Comparison of ENCODE assay signal across 27 mouse cellular contexts in genomic region chr19:34251900-34252299, GRCm38 (mm10). TPM values are rescaled to one million over a fixed set of nuclear protein-coding genes. Genes with fewer than 3 reads are reported as not detected.
A peak's percentile ranks its signal among the peaks of the same experiment; 100 is the strongest.
DNase-seq lines count a peak whose midpoint lies in the region; ATAC-seq and TF ChIP-seq lines count a peak whose summit lies in the region.
"Had no signal": no experiment of that assay in that cellular context is flagged by ENCODE, and none has a peak within 500 bp of the region (broad histone marks: within the 10 kb centered on the region; RNA-seq: fewer than 3 reads in every experiment).

No protein-coding gene starts in this region.

- TF ChIP-seq POLR2A in heart, adult 2 months (IDR thresholded peaks at IDR 0.05; ENCODE audit: insufficient read depth, low read depth, low read length) = no peak
- no peak; the same call in 1 of the 2 replicates for TF ChIP-seq POLR2A in embryonic fibroblast, embryonic 13.5 days (IDR thresholded peaks at IDR 0.05; ENCODE audit: low read depth, low read length)

- intact Hi-C loops in heart, adult 2 months (cut with DNase I) = no loop called here

- no peak for ATAC-seq in heart, embryonic 16.5 days (replicated peaks; ENCODE audit: extremely low read depth, insufficient read depth, low FRiP score)
- ATAC-seq in stomach, embryonic 14.5 days (ENCODE audit: insufficient number of reproducible peaks, insufficient read depth, low FRiP score, low read depth) = no peak
- ATAC-seq: forebrain, embryonic 15.5 days had no signal

- H3K4me1 ChIP-seq in heart, embryonic 16.5 days (ENCODE audit: control insufficient read depth, insufficient read depth, low read length) = peaks cover 12% of the 10 kb centered on the region
- H3K4me1 ChIP-seq in heart, adult 2 months (ENCODE audit: control insufficient read depth, insufficient read depth, low read length) = no peaks in the 10 kb centered on the region
- peaks cover 6% of the 10 kb centered on the region for H3K4me1 ChIP-seq in embryonic fibroblast, embryonic 13.5 days (ENCODE audit: control insufficient read depth, insufficient read depth, low read length)
- no peaks in the 10 kb centered on the region for H3K4me1 ChIP-seq in stomach, embryonic 14.5 days (ENCODE audit: control insufficient read depth, insufficient read depth, low read length)
- H3K4me1 ChIP-seq: forebrain, embryonic 15.5 days; hindbrain, embryonic 15.5 days; midbrain, embryonic 12.5 days; neural tube, embryonic 12.5 days had no signal

- no peak overlapping the region for H3K4me3 ChIP-seq in heart, embryonic 16.5 days (ENCODE audit: low read length)
- H3K4me3 ChIP-seq in heart, adult 2 months = no peak overlapping the region
- no peak overlapping the region for H3K4me3 ChIP-seq in C2C12 (ENCODE audit: insufficient read depth, poor library complexity, severe bottlenecking)
- peak overlapping the region; percentile 35 for H3K4me3 ChIP-seq in embryonic fibroblast, embryonic 13.5 days (ENCODE audit: insufficient read depth, low read length)
- H3K4me3 ChIP-seq in stomach, embryonic 14.5 days (ENCODE audit: low read depth, low read length) = peak overlapping the region; percentile 27; the same call in 1 of the 2 replicates
- H3K4me3 ChIP-seq: forebrain, embryonic 15.5 days; hindbrain, embryonic 15.5 days; limb, embryonic 15.5 days; midbrain, embryonic 12.5 days; neural tube, embryonic 12.5 days had no signal

- DNase-seq in heart, adult 2 months = no peak
- DNase-seq in retina, embryonic 14.5 days (ENCODE audit: low spot score) = no peak
- DNase-seq in cerebellum, adult 11-12 months = no peak
- DNase-seq: adrenal gland, postnatal 14 days; cerebellum, adult 9-10 months; gastrocnemius, postnatal 10 days; kidney, adult 11 months; left cerebral cortex, postnatal 4 days; lung, postnatal 10 days; retina, postnatal 1 day; right cerebral cortex, postnatal 25 days; spleen, adult 18-20 months; thymus, adult 18-20 months; thymus, postnatal 36 days had no signal

- H3ac ChIP-seq in C2C12 (ENCODE audit: control insufficient read depth, insufficient read length, low read depth) = no peak overlapping the region

- no peak overlapping the region for H3K9ac ChIP-seq in heart, embryonic 16.5 days (ENCODE audit: low read length)
- H3K9ac ChIP-seq in heart, adult 2 months (ENCODE audit: low read depth, low read length) = no peak overlapping the region
- H3K9ac ChIP-seq in stomach, embryonic 14.5 days (replicated peaks; ENCODE audit: low read depth, low read length) = no peak overlapping the region
- H3K9ac ChIP-seq: embryonic facial prominence, embryonic 15.5 days; forebrain, embryonic 15.5 days; hindbrain, embryonic 15.5 days; limb, embryonic 15.5 days; liver, embryonic 14.5 days; midbrain, embryonic 12.5 days; neural tube, embryonic 12.5 days had no signal

- 0 out of 2 replicates have a peak, but pooled peaks cover 4% of the 10 kb centered on the region for H3K36me3 ChIP-seq in heart, embryonic 16.5 days (ENCODE audit: control insufficient read depth, insufficient read depth)
- no peaks in the 10 kb centered on the region; the same call in 1 of the 2 replicates for H3K36me3 ChIP-seq in heart, adult 2 months (ENCODE audit: control insufficient read depth, insufficient read depth, low read length)
- H3K36me3 ChIP-seq in C2C12 (ENCODE audit: control insufficient read depth, insufficient read depth) = peaks cover 6% of the 10 kb centered on the region
- no peaks in the 10 kb centered on the region for H3K36me3 ChIP-seq in stomach, embryonic 14.5 days (ENCODE audit: control insufficient read depth, insufficient read depth, low read length)
- H3K36me3 ChIP-seq: embryonic facial prominence, embryonic 15.5 days; forebrain, embryonic 15.5 days; hindbrain, embryonic 15.5 days; limb, embryonic 15.5 days; midbrain, embryonic 12.5 days; neural tube, embryonic 12.5 days had no signal

- peak overlapping the region; percentile 64 for H3K4me2 ChIP-seq in heart, embryonic 16.5 days (ENCODE audit: low read depth, low read length)
- peak overlapping the region; percentile 31 for H3K4me2 ChIP-seq in stomach, embryonic 14.5 days (replicated peaks; ENCODE audit: low read depth, low read length)
- H3K4me2 ChIP-seq: embryonic facial prominence, embryonic 15.5 days; forebrain, embryonic 15.5 days; hindbrain, embryonic 15.5 days; limb, embryonic 15.5 days; midbrain, embryonic 12.5 days; neural tube, embryonic 12.5 days had no signal

- TF ChIP-seq EP300 in heart, adult 2 months (IDR thresholded peaks at IDR 0.05; ENCODE audit: insufficient read depth, low read depth, low read length) = no peak

- no peak overlapping the region for H3K27ac ChIP-seq in heart, embryonic 16.5 days (ENCODE audit: low read length)
- no peak overlapping the region for H3K27ac ChIP-seq in heart, adult 2 months
- H3K27ac ChIP-seq in embryonic fibroblast, embryonic 13.5 days (ENCODE audit: insufficient read depth, low read length) = peak overlapping the region; percentile 47
- H3K27ac ChIP-seq in stomach, embryonic 14.5 days (ENCODE audit: low read length) = no peak overlapping the region
- H3K27ac ChIP-seq: embryonic facial prominence, embryonic 15.5 days; forebrain, embryonic 15.5 days; hindbrain, embryonic 15.5 days; limb, embryonic 15.5 days; liver, embryonic 14.5 days; midbrain, embryonic 12.5 days; neural tube, embryonic 12.5 days had no signal

- H3K27me3 ChIP-seq in heart, embryonic 16.5 days (ENCODE audit: control insufficient read depth, insufficient read depth, low read length) = 0 out of 2 replicates have a peak, but pooled peaks cover 2% of the 10 kb centered on the region
- H3K27me3 ChIP-seq in heart, adult 2 months (ENCODE audit: control insufficient read depth, insufficient read depth, low read length) = no peaks in the 10 kb centered on the region
- no peaks in the 10 kb centered on the region for H3K27me3 ChIP-seq in C2C12 (ENCODE audit: control insufficient read depth, insufficient read depth, insufficient read length)
- no peaks in the 10 kb centered on the region for H3K27me3 ChIP-seq in stomach, embryonic 14.5 days (ENCODE audit: control insufficient read depth, insufficient read depth, low read length)
- H3K27me3 ChIP-seq: embryonic facial prominence, embryonic 15.5 days; forebrain, embryonic 15.5 days; hindbrain, embryonic 15.5 days; limb, embryonic 15.5 days; midbrain, embryonic 12.5 days; neural tube, embryonic 12.5 days had no signal

- TF ChIP-seq CTCF in heart, adult 2 months (IDR thresholded peaks at IDR 0.05) = no peak
- TF ChIP-seq CTCF in C2C12 (IDR thresholded peaks at IDR 0.05; ENCODE audit: control insufficient read depth, insufficient read depth, insufficient read length) = no peak
- no peak for TF ChIP-seq CTCF in embryonic fibroblast, embryonic 13.5 days (IDR thresholded peaks at IDR 0.05; ENCODE audit: borderline replicate concordance, insufficient read depth, low read length)

- peaks cover 10% of the 10 kb centered on the region for H3K79me3 ChIP-seq in C2C12 (ENCODE audit: low read depth)

- H3K9me3 ChIP-seq in heart, embryonic 16.5 days (replicated peaks; ENCODE audit: control insufficient read depth, low read length) = no peaks in the 10 kb centered on the region
- no peaks in the 10 kb centered on the region for H3K9me3 ChIP-seq in stomach, embryonic 14.5 days (ENCODE audit: control insufficient read depth, low read depth, low read length)
- H3K9me3 ChIP-seq: embryonic facial prominence, embryonic 15.5 days; forebrain, embryonic 15.5 days; hindbrain, embryonic 15.5 days; limb, embryonic 15.5 days; midbrain, embryonic 12.5 days; neural tube, embryonic 12.5 days had no signal

- 68% methylated on average over 2 of the region's 2 CpGs for WGBS in heart, embryonic 16.5 days
- 79% methylated on average over 2 of the region's 2 CpGs for WGBS in heart, adult 2 months
- WGBS in stomach, embryonic 14.5 days = 69% methylated on average over 2 of the region's 2 CpGs

- H3K79me2 ChIP-seq in heart, adult 2 months (replicated peaks; ENCODE audit: control insufficient read depth, insufficient read depth, low read length) = no peaks in the 10 kb centered on the region
- peaks cover 18% of the 10 kb centered on the region for H3K79me2 ChIP-seq in C2C12 (ENCODE audit: control insufficient read depth, insufficient read depth)

TF ChIP-seq in C2C12, 6 proteins besides CTCF, POLR2A, EP300 and RAD21:
- TF ChIP-seq MAX (IDR thresholded peaks at IDR 0.05) = no peak
- peak; percentile 95 for TF ChIP-seq MYOD1 (IDR thresholded peaks at IDR 0.05; ENCODE audit: control insufficient read depth, insufficient read length, low read depth)
- no peak for TF ChIP-seq CEBPB (IDR thresholded peaks at IDR 0.05; ENCODE audit: low read depth)
- TF ChIP-seq USF1 (IDR thresholded peaks at IDR 0.05; ENCODE audit: low read depth) = no peak
- TF ChIP-seq MYOG (IDR thresholded peaks at IDR 0.05; ENCODE audit: control insufficient read depth, extremely low read depth, insufficient read length) = no peak
- TF ChIP-seq FOSL1 (IDR thresholded peaks at IDR 0.05; ENCODE audit: insufficient read depth, low read length, poor library complexity, severe bottlenecking) = peak; percentile 33

RNA-seq across cellular contexts. Expression of gene Acta2, which starts 3.5 kb away (rescaled TPM):
- polyA plus RNA-seq in heart, embryonic 16.5 days (2015; fragmentation: Nextera tagmentation; extraction: Ambion mirVana) = 1,155 and 1,297 TPM in 2 replicates
- total RNA-seq in heart, adult 2 months (2021) = 100 to 1,000 TPM; 134 to 152 TPM
- polyA plus RNA-seq in heart, adult 2 months (2012; rRNA removed) = 517 and 1,089 TPM in 2 replicates
- 1,987 TPM for polyA plus RNA-seq in C2C12 (2012; fragmentation: generic; extraction: Trizol)
- 5,580 and 7,205 TPM in 2 replicates for polyA plus RNA-seq in embryonic fibroblast, embryonic 13.5 days (2011; ENCODE audit: insufficient read length, low read depth, missing spikeins)
- polyA plus RNA-seq in stomach, embryonic 14.5 days (2014; fragmentation: Nextera tagmentation; extraction: Ambion mirVana) = 2,393 and 2,414 TPM in 2 replicates
- total RNA-seq: hematopoietic stem cell, adult 5-6 weeks; monocyte, adult 5-6 weeks had no signal

RNA-seq across cellular contexts. Expression of gene Fas, which starts 38.6 kb away (rescaled TPM):
- polyA plus RNA-seq in heart, embryonic 16.5 days (2015; fragmentation: Nextera tagmentation; extraction: Ambion mirVana) = 5.8 and 6.6 TPM in 2 replicates
- total RNA-seq in heart, adult 2 months (2021) = 10 to 100 TPM; 12.1 to 17.4 TPM
- polyA plus RNA-seq in heart, adult 2 months (2012; rRNA removed) = 5.1 and 9.3 TPM in 2 replicates
- 1.3 TPM for polyA plus RNA-seq in C2C12 (2012; fragmentation: generic; extraction: Trizol)
- 27.9 and 32.2 TPM in 2 replicates for polyA plus RNA-seq in embryonic fibroblast, embryonic 13.5 days (2011; ENCODE audit: insufficient read length, low read depth, missing spikeins)
- 2.4 and 3.1 TPM in 2 replicates for polyA plus RNA-seq in stomach, embryonic 14.5 days (2014; fragmentation: Nextera tagmentation; extraction: Ambion mirVana)

RNA-seq across cellular contexts. Expression of gene Stambpl1, which starts 59.9 kb away (rescaled TPM):
- 10.0 and 10.6 TPM in 2 replicates for polyA plus RNA-seq in heart, embryonic 16.5 days (2015; fragmentation: Nextera tagmentation; extraction: Ambion mirVana)
- total RNA-seq in heart, adult 2 months (2021) = 1 to 10 TPM; 3.0 to 3.5 TPM
- polyA plus RNA-seq in heart, adult 2 months (2012; rRNA removed) = 3.6 TPM in 2 replicates
- 19.0 TPM for polyA plus RNA-seq in C2C12 (2012; fragmentation: generic; extraction: Trizol)
- 30.6 and 40.5 TPM in 2 replicates for polyA plus RNA-seq in embryonic fibroblast, embryonic 13.5 days (2011; ENCODE audit: insufficient read length, low read depth, missing spikeins)
- polyA plus RNA-seq in stomach, embryonic 14.5 days (2014; fragmentation: Nextera tagmentation; extraction: Ambion mirVana) = 7.4 and 10.8 TPM in 2 replicates

Comparison
In these comparisons a context has a peak if more than half of its experiments do, and no peak if none do; other contexts are left out.
1. H3K4me3 ChIP-seq: peak in embryonic fibroblast, embryonic 13.5 days (single experiment) and stomach, embryonic 14.5 days (single experiment); none in heart, embryonic 16.5 days (single experiment), heart, adult 2 months (single experiment) and C2C12 (single experiment).